Mouse (Mus musculus) cortical plate, adult 2 months (tissue): ENCODE results near the gene Creb1. TPM values are rescaled to one million over a fixed set of nuclear protein-coding genes. Genes with fewer than 3 reads are reported as not detected.

ENCODE experiments used
- H3K27ac ChIP-seq: fragments of 200-500 bp; 2 replicates; pipeline ENCODE4 v1.5.1; 2012; ENCODE audit warnings: low read length, control low read depth, inconsistent platforms; ENCODE audit not compliant: insufficient read depth
- H3K4me1 ChIP-seq: fragments of 200-500 bp; 2 replicates; pipeline ENCODE4 v1.6.1; 2011; ENCODE audit warnings: low read length; ENCODE audit not compliant: control insufficient read depth, insufficient read depth
- H3K4me3 ChIP-seq: fragments of 200-500 bp; 2 replicates; pipeline ENCODE4 v1.5.1; 2011; ENCODE audit warnings: mild to moderate bottlenecking, low read length, control low read depth; ENCODE audit not compliant: insufficient read depth
- CTCF ChIP-seq: fragments of 200-500 bp; IDR thresholded peaks from 2 replicates; pipeline ENCODE4 v1.5.1; 2011; ENCODE audit warnings: mild to moderate bottlenecking, control low read depth, low read length; ENCODE audit not compliant: insufficient read depth; ENCODE audit errors: extremely low read depth
- POLR2A ChIP-seq: fragments of 200-500 bp; IDR thresholded peaks from 2 replicates; pipeline ENCODE4 v1.6.1; 2011; ENCODE audit warnings: mild to moderate bottlenecking, low read length, control low read depth; ENCODE audit not compliant: insufficient read depth; ENCODE audit errors: extremely low read depth
- polyA plus RNA-seq: library from polyadenylated mRNA; depleted of rRNA; stranded (reverse); fragments of >200 nt; gene quantifications from 2 replicates; pipeline ENCODE4 v1.2.3, GENCODE M21; 2012; rRNA removed

Gene Creb1
- 14.8 and 15.2 TPM in 2 replicates for polyA plus RNA-seq

- TF ChIP-seq POLR2A (peak; percentile 95), CTCF (no peak)
- H3K4me3 ChIP-seq = peak within 1 kb of the TSS; percentile 89
- H3K4me1 ChIP-seq = peaks cover 6% of the 10 kb centered on the region
- H3K27ac ChIP-seq = peak within 1 kb of the TSS; percentile 85
These were observed at the start of gene Creb1 for GRCm38 (mm10) chr1:64532589-64533470. TSS of gene Creb1 (plus strand) at chr1:64532645.

DNA sequence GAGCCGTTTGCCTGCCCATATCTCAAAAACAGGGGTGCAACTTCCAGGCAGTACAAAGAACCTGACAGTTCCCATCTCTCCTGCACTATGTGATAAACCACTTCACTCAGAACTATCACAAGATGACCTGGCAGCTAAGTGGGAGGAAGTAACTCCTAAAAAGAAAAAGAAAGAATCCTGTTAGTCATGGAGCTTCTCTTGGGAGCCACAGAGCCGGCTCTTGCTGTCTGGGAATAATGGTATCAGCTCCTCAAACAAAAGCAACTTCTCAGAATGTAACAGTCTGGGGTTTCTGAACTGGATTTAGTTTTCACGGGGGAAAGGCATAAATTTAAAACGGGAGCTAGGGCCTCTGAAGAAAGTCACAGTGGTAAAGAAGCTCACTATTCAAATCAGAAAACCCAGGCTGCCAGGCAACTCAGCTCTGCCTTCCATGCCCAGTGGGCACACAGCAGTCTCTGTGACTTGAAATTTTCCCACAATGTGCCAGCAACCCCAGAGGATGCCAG, 43.9 kb upstream of the Creb1 start:
- Histone ChIP-seq H3K4me3 (no peak overlapping the region), H3K4me1 (no peaks in the 10 kb centered on the region), H3K27ac (no peak overlapping the region)
- TF ChIP-seq POLR2A = no peak
- TF ChIP-seq CTCF = no peak

GRCm38 (mm10) chr1:64496803-64497202, 35.6 kb upstream of the Creb1 start:
- Histone ChIP-seq H3K27ac (no peak overlapping the region), H3K4me1 (no peaks in the 10 kb centered on the region), H3K4me3 (no peak overlapping the region)
- TF ChIP-seq POLR2A = no peak
- TF ChIP-seq CTCF = no peak

GRCm38 (mm10) chr1:64501382-64502140, 30.9 kb upstream of the Creb1 start:
- no peaks in the 10 kb centered on the region for H3K4me1 ChIP-seq
- TF ChIP-seq POLR2A (no peak), CTCF (no peak)
- no peak overlapping the region for H3K27ac ChIP-seq
- no peak overlapping the region for H3K4me3 ChIP-seq

GRCm38 (mm10) chr1:64508479-64509096, 23.9 kb upstream of the Creb1 start:
- H3K4me1 ChIP-seq = no peaks in the 10 kb centered on the region; the same call in 1 of the 2 replicates
- H3K4me3 ChIP-seq = no peak overlapping the region
- no peak overlapping the region; the same call in 1 of the 2 replicates for H3K27ac ChIP-seq
- no peak for TF ChIP-seq POLR2A
- TF ChIP-seq CTCF = no peak

DNA sequence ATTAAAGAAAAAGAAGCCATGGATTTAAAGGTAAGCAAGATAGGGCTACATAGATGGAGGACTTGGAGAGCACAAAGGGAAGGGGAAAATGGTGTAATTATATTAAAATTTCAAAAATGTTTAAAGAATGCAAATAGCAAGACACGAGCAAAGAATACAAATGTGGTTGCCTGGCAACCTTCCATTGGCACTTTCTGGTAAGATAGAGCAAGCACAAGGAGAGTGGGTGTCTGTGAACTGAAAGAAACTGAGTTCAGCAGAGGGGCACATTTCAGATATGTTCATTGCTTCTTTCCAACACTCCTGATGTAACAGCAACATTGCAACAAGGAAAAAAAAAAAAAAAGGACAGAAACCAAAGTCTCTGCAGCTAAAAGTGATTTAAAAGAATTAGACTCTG, 22.8 kb upstream of the Creb1 start:
- no peak for TF ChIP-seq CTCF
- Histone ChIP-seq H3K4me3 (no peak overlapping the region), H3K27ac (no peak overlapping the region), H3K4me1 (peaks cover 2% of the 10 kb centered on the region; the same call in 1 of the 2 replicates)

DNA sequence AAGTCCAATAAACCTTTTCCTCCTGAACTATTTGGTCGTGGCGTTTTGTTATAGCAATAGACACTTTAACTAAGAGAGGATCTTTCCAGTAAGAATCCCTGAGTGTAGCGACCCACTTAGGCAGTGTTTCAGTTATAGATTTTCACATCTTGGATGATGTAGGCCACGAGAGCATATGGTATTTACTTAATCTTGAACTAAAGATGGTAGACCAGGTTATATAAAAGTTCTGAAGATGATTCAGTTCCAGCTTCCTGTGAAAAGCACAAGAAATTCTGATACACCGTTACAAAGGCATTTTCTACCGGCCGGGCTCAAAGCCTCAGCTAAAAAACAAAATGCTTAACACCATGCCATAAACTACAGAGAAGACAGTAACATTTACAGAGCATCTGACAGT, 18.3 kb upstream of the Creb1 start:
- peaks cover 2% of the 10 kb centered on the region; the same call in 1 of the 2 replicates for H3K4me1 ChIP-seq
- no peak overlapping the region for H3K4me3 ChIP-seq
- TF ChIP-seq POLR2A (no peak), CTCF (no peak)
- peak overlapping the region; percentile 93 for H3K27ac ChIP-seq

DNA sequence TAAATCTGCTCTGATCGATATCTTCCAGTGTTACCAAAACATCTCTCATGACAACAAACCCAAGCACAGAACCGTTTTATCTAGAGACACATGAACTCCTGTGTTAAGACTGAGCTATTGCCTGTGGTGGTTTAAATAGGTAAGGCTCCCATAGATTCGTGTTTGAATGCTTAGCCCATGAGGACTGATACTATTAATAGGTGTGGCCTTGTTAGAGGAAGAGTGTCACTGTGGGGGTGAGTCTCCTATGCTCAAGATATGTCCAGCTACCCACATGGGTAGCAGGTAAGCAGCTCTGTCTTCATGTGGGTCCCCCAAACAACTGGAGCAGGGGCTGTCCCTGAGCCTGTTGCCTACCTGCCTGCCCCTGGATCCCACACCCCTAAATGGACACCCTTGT, 15.9 kb upstream of the Creb1 start:
- Histone ChIP-seq H3K4me3 (no peak overlapping the region), H3K4me1 (peaks cover 2% of the 10 kb centered on the region; the same call in 1 of the 2 replicates), H3K27ac (no peak overlapping the region)
- TF ChIP-seq POLR2A (no peak), CTCF (no peak)

DNA sequence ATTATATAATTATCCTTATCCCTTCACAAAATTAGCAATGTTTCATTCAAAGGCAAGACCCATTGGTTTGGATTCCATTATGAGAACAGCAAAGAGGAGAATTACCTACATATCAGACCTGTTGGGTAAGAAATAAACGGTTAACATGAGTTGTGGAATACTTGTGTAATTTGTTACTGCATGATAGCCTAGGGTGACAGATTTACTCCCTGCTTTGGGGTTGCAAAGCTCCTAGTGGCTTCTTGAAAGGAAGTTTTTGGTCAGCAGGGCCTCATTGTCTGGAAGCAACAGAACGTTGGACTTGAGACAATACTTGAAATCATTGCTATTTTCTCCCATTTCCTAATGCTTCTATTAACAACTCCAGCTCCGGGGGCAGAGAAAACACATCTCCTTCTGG, 14.0 kb upstream of the Creb1 start:
- Histone ChIP-seq H3K27ac (no peak overlapping the region), H3K4me1 (peaks cover 6% of the 10 kb centered on the region; the same call in 1 of the 2 replicates), H3K4me3 (no peak overlapping the region)
- no peak for TF ChIP-seq POLR2A
- TF ChIP-seq CTCF = no peak
